Mouse (Mus musculus) yolk sac, embryonic 10.5 days (tissue): ENCODE measurements around the gene Dnmt1.

Source experiments
- DNase-seq: peaks from one replicate; pipeline ENCODE4 v3.0.0-alpha.2; 2017; ENCODE audit warnings: low spot score

Gene Dnmt1

GRCm38 (mm10) chr9:20879097-20879792 lies 80.4 kb downstream of the Dnmt1 start, which contains the start of gene Angptl6:
Gene Angptl6 (minus strand): TSS chr9:20879727.
- DNase-seq, result no peak

DNA sequence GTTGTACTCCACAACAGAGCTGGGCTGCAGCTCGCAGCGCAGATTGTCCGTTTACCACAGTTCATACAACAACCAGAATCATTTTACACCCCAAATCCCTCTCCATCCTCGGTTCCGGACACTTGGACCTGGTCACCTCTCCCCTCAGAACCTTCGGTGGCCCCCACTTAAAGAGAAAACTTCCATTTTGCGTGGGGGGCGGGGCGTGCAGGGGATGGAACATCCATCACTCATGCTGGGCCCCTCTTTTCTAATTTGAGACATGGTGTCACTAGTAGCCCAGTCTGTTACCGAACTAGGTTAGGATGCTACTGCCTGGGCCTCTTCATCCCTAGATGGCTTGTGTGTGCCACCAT lies 81.0 kb downstream of the Dnmt1 start:
- DNase-seq, result no peak

- peak; percentile 99 for DNase-seq
Measured at GRCm38 (mm10) chr9:20878041-20878709, 81.5 kb downstream of the Dnmt1 start.

GRCm38 (mm10) chr9:20877118-20878040 lies 82.3 kb downstream of the Dnmt1 start:
- no peak for DNase-seq

DNA sequence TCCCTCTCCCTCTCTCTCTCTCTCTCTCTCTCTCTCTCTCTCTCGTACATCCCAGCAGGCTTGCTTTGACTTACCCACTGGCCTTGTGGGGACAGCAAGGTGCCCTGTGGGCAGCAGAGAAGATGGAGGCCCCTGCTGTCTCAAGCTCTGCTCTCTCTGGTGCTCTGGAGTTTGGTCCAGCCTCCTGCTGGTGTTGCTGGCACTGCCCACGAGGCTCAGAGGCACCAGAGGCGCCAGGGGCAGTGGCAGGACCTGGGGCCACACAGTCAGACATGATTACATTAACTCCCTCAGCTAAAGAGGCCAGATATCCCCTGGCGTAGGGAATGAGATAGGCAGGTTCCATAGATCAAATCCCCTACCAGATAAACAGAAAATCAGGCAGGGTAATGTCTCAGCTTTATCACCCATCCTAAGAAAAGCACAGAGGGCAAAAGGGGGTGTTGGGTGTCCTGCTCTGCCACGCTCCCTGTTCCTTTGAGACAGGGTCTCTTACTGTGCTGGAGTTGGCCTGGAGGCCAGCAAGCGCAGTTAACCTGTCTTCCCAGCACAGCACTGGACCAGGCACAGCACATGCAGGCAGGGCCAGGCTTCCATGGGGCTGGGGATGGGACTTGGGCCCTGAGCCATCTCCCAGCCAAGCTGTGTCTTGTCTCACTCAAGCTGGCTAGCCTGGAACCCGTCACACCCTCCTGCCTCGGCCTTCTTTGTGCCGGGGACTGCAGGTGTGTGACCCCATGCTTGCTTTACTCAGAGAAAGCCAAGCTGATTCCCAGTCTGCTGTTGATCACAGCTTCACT lies 83.2 kb downstream of the Dnmt1 start:
- DNase-seq, result no peak

- DNase-seq, result no peak
Measured at GRCm38 (mm10) chr9:20875021-20875790, 84.5 kb downstream of the Dnmt1 start.

- DNase-seq, result no peak
Measured at GRCm38 (mm10) chr9:20873521-20873920, 86.2 kb downstream of the Dnmt1 start.

DNA sequence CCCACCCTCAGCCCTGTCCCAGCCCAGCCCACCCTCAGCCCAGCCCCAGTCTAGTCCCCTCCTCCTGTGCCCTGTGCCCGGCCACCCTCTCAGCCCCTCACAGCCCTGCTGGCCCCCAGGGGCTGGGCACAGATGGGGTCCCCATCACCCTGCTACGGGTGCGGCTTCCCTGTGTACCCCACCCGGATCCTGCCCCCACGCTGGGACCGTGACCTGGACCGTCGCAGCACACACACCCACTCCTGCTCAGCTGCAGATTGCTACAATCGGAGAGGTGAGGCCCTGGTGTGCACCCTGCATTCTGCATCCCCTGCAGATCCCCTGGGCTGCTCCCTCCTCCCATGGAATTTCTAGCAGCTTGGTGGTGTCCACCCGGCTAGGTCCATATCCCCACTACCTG lies 86.7 kb downstream of the Dnmt1 start:
- no peak for DNase-seq

GRCm38 (mm10) chr9:20870211-20871173 lies 89.2 kb downstream of the Dnmt1 start:
- no peak for DNase-seq

DNA sequence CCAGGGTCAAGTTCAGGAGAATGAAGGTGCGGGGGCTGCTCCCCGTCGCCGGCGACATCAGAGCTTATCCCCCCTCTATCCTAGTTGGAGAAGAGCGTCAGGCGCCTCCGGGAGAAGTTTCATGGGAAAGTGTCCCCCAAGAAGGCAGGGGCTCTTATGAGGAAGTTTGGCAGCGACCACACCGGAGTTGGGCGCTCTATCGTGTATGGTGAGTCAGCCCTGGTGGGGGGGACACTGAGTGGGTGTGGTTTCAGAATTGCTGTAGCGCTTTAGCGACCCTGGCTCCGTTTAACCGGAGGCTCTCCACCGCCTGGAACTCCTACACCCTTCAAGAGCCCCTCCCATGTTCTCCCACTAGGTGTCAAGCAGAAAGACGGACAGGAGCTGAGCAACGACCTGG lies 90.4 kb downstream of the Dnmt1 start:
- no peak for DNase-seq

GRCm38 (mm10) chr9:20868448-20869001 lies 91.2 kb downstream of the Dnmt1 start, which contains the start of gene A230050P20Rik:
Gene A230050P20Rik (plus strand): TSS chr9:20868642.
- DNase-seq, result no peak

- DNase-seq, result peak; percentile 74
Measured at GRCm38 (mm10) chr9:20866879-20867278, 92.8 kb downstream of the Dnmt1 start.

DNA sequence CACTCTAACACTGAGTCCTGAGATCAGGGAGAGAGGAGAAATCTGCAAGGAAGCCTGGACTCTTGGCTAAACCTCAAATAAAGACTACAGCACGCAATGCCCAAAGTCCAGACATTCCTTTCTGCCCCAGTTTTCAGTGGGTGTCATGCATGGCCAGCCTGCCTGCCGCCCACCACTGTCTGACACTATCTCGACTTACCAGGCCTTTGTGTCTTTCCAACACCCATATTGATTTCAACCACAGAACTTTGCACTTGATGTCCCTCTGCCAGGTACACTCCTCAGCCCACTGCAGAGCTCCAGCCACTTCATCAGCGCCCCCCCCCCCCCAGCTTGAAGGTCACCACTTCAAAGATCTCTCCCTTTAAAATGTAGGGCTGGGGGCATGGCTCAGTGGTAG lies 97.5 kb downstream of the Dnmt1 start:
- DNase-seq, result no peak

DNA sequence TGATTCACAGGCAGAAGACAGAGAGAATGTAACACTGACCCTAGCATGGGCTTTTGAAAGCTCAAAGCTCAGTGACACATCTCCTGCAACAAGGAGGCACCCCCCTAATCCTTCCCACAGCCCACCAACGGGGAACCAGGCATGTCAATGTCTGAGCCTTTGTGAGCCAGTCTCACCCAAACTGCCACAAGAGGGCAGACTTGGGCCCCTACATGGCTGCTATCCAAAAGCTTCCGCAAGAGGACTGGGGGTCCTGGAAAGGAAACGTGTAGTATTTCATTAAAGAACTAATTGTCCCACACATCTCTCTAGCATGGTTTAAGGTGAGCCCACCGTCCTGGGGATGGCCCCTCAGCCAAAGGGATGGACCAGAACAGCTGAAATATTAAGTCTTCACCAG lies 97.9 kb downstream of the Dnmt1 start:
- DNase-seq, result no peak

DNA sequence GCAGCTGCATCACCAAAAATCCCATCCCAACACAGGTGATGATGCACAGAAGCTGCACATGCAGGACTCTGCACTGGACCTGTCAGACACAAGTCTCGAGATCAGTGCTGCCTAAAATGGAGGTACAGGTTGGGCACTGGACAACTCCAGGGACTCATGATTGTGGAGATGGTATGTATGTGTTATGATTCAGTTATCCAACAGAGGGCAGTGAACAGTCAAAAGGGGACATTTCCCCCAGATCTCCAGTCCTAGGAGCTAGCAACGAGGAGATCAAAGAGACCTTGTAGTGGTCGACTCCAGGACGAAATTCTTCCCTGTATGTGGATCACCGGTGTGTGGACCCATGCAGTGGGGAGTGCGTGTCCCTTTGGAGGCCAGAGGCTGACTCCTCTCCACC lies 99.8 kb downstream of the Dnmt1 start:
- DNase-seq, result no peak
